Mouse (Mus musculus): Measurements from ENCODE around the gene Fbxw21. TPM values are rescaled to one million over a fixed set of nuclear protein-coding genes. Genes with fewer than 3 reads are reported as not detected.
A peak's percentile ranks its signal among the peaks of the same experiment; 100 is the strongest.

The Fbxw21 gene
- total and polyA plus RNA-seq, 2 experiments = not detected

DNA sequence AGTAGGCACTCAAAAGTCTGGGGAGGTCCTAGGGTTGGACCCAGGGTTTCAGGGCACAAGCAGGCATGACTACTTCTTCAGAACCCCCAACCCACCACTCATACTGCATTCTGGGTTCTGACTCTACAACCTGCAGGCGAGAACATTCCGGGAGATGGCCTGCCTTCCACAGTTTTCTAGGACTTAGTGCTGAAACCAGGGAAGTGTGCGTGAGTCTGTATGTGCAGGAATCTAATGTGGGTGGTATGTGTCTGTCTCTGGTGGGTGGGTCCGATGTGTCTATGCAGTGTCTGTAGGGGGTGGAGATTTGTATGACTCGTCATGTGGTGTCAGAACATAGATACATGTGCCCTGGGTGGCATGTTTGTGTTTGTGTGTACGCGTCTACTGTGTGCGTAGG, 63.5 kb downstream of the Fbxw21 start:
- Histone ChIP-seq H3K4me3 (ENCODE audit: insufficient read depth, low read depth, low read length) (no peak overlapping the region), H3K27me3 (ENCODE audit: control insufficient read depth, insufficient read depth, low read length) (no peaks in the 10 kb centered on the region), H3K9ac (ENCODE audit: low read depth, low read length) (no peak overlapping the region)

GRCm38 (mm10) chr9:109097831-109098230, 64.0 kb downstream of the Fbxw21 start:
- H3K4me3 ChIP-seq (ENCODE audit: insufficient read depth, low read depth, low read length) = peak overlapping the region; percentile 19; the same call in 1 of the 2 replicates
- peak overlapping the region; percentile 22; the same call in 1 of the 2 replicates for H3K27ac ChIP-seq (replicated peaks; ENCODE audit: insufficient read depth, low read depth, low read length)
- H3K9ac ChIP-seq (ENCODE audit: low read depth, low read length) = no peak overlapping the region

More for the DNA sequence above, 63.5 kb downstream of the Fbxw21 start:
- H3K27ac ChIP-seq (replicated peaks; ENCODE audit: insufficient read depth, low read depth, low read length) = 0 out of 2 replicates have a peak overlapping the region, but pooled peaks have one; percentile 22
- H3K4me1 ChIP-seq (ENCODE audit: control insufficient read depth, insufficient read depth, low read length) = peaks cover 17% of the 10 kb centered on the region
- no peak for DNase-seq (ENCODE audit: extremely low read depth, low read depth, low spot score)
- TF ChIP-seq POLR2A (IDR thresholded peaks at IDR 0.05; ENCODE audit: extremely low read depth, insufficient read depth, low read length) = no peak
- no peak for TF ChIP-seq CTCF (IDR thresholded peaks at IDR 0.05; ENCODE audit: low read depth, low read length)
- H3K79me2 ChIP-seq (ENCODE audit: control insufficient read depth, insufficient read depth, low read length) = peaks cover 12% of the 10 kb centered on the region
- H3K36me3 ChIP-seq (ENCODE audit: control insufficient read depth, insufficient read depth, low read length) = no peaks in the 10 kb centered on the region
- 74% methylated on average over 8 of the region's 8 CpGs for WGBS

GRCm38 (mm10) chr9:109097291-109097690, 64.5 kb downstream of the Fbxw21 start:
- 23% methylated on average over 6 of the region's 6 CpGs for WGBS
- Histone ChIP-seq H3K4me3 (ENCODE audit: insufficient read depth, low read depth, low read length) (no peak overlapping the region), H3K27me3 (ENCODE audit: control insufficient read depth, insufficient read depth, low read length) (no peaks in the 10 kb centered on the region), H3K9ac (ENCODE audit: low read depth, low read length) (0 out of 2 replicates have a peak overlapping the region, but pooled peaks have one; percentile 29), H3K36me3 (ENCODE audit: control insufficient read depth, insufficient read depth, low read length) (no peaks in the 10 kb centered on the region), H3K27ac (replicated peaks; ENCODE audit: insufficient read depth, low read depth, low read length) (peak overlapping the region; percentile 60), H3K79me2 (ENCODE audit: control insufficient read depth, insufficient read depth, low read length) (peaks cover 12% of the 10 kb centered on the region), H3K4me1 (ENCODE audit: control insufficient read depth, insufficient read depth, low read length) (peaks cover 26% of the 10 kb centered on the region)
- TF ChIP-seq POLR2A (IDR thresholded peaks at IDR 0.05; ENCODE audit: extremely low read depth, insufficient read depth, low read length) (no peak), CTCF (IDR thresholded peaks at IDR 0.05; ENCODE audit: low read depth, low read length) (no peak)
- DNase-seq (ENCODE audit: extremely low read depth, low read depth, low spot score) = peak; percentile 61

More at GRCm38 (mm10) chr9:109097831-109098230, 64.0 kb downstream of the Fbxw21 start:
- DNase-seq (ENCODE audit: extremely low read depth, low read depth, low spot score) = no peak
- Histone ChIP-seq H3K27me3 (ENCODE audit: control insufficient read depth, insufficient read depth, low read length) (no peaks in the 10 kb centered on the region), H3K36me3 (ENCODE audit: control insufficient read depth, insufficient read depth, low read length) (no peaks in the 10 kb centered on the region), H3K79me2 (ENCODE audit: control insufficient read depth, insufficient read depth, low read length) (peaks cover 12% of the 10 kb centered on the region), H3K4me1 (ENCODE audit: control insufficient read depth, insufficient read depth, low read length) (peaks cover 22% of the 10 kb centered on the region)
- WGBS = 18% methylated on average over 5 of the region's 5 CpGs
- no peak for TF ChIP-seq CTCF (IDR thresholded peaks at IDR 0.05; ENCODE audit: low read depth, low read length)
- no peak for TF ChIP-seq POLR2A (IDR thresholded peaks at IDR 0.05; ENCODE audit: extremely low read depth, insufficient read depth, low read length)

- 26% methylated on average over 6 of the region's 6 CpGs for WGBS
- TF ChIP-seq POLR2A (IDR thresholded peaks at IDR 0.05; ENCODE audit: extremely low read depth, insufficient read depth, low read length) (no peak), CTCF (IDR thresholded peaks at IDR 0.05; ENCODE audit: low read depth, low read length) (no peak)
- Histone ChIP-seq H3K27ac (replicated peaks; ENCODE audit: insufficient read depth, low read depth, low read length) (peak overlapping the region; percentile 60), H3K4me3 (ENCODE audit: insufficient read depth, low read depth, low read length) (0 out of 2 replicates have a peak overlapping the region, but pooled peaks have one; percentile 3), H3K27me3 (ENCODE audit: control insufficient read depth, insufficient read depth, low read length) (no peaks in the 10 kb centered on the region), H3K79me2 (ENCODE audit: control insufficient read depth, insufficient read depth, low read length) (peaks cover 12% of the 10 kb centered on the region), H3K36me3 (ENCODE audit: control insufficient read depth, insufficient read depth, low read length) (no peaks in the 10 kb centered on the region), H3K4me1 (ENCODE audit: control insufficient read depth, insufficient read depth, low read length) (peaks cover 26% of the 10 kb centered on the region), H3K9ac (ENCODE audit: low read depth, low read length) (peak overlapping the region; percentile 29)
- DNase-seq (ENCODE audit: extremely low read depth, low read depth, low spot score) = no peak
Observed at GRCm38 (mm10) chr9:109096856-109097255, 65.0 kb downstream of the Fbxw21 start.

- TF ChIP-seq POLR2A (IDR thresholded peaks at IDR 0.05; ENCODE audit: extremely low read depth, insufficient read depth, low read length) = no peak
- peak; percentile 57 for DNase-seq (ENCODE audit: extremely low read depth, low read depth, low spot score)
- 22% methylated on average over 9 of the region's 9 CpGs for WGBS
- H3K79me2 ChIP-seq (ENCODE audit: control insufficient read depth, insufficient read depth, low read length) = peaks cover 12% of the 10 kb centered on the region
- peak overlapping the region; percentile 60 for H3K27ac ChIP-seq (replicated peaks; ENCODE audit: insufficient read depth, low read depth, low read length)
- H3K36me3 ChIP-seq (ENCODE audit: control insufficient read depth, insufficient read depth, low read length) = no peaks in the 10 kb centered on the region
- H3K9ac ChIP-seq (ENCODE audit: low read depth, low read length) = peak overlapping the region; percentile 89
- peak overlapping the region; percentile 82 for H3K4me3 ChIP-seq (ENCODE audit: insufficient read depth, low read depth, low read length)
- H3K27me3 ChIP-seq (ENCODE audit: control insufficient read depth, insufficient read depth, low read length) = no peaks in the 10 kb centered on the region
- H3K4me1 ChIP-seq (ENCODE audit: control insufficient read depth, insufficient read depth, low read length) = peaks cover 26% of the 10 kb centered on the region
Observed at GRCm38 (mm10) chr9:109096251-109096661, 65.6 kb downstream of the Fbxw21 start.
